Mouse (Mus musculus) embryonic fibroblast, embryonic 13.5 days (primary cell): ENCODE data around the gene Prkcsh.

Experiments used
- CTCF ChIP-seq: IDR thresholded peaks from 2 replicates; pipeline ENCODE4 v1.5.1; 2011; ENCODE audit warnings: mild to moderate bottlenecking, control low read depth, low read length, moderate library complexity, borderline replicate concordance; ENCODE audit not compliant: insufficient read depth
- POLR2A ChIP-seq: IDR thresholded peaks from 2 replicates; pipeline ENCODE4 v1.6.1; 2011; ENCODE audit warnings: low read depth, mild to moderate bottlenecking, control low read depth, low read length, moderate library complexity

- TF ChIP-seq CTCF (no peak), POLR2A (no peak)
These were observed 2.3 kb upstream of the Prkcsh start for GRCm38 (mm10) chr9:22000296-22000695.
